Mouse (Mus musculus): ENCODE data around the gene Ubqln1.

The Ubqln1 gene

DNA sequence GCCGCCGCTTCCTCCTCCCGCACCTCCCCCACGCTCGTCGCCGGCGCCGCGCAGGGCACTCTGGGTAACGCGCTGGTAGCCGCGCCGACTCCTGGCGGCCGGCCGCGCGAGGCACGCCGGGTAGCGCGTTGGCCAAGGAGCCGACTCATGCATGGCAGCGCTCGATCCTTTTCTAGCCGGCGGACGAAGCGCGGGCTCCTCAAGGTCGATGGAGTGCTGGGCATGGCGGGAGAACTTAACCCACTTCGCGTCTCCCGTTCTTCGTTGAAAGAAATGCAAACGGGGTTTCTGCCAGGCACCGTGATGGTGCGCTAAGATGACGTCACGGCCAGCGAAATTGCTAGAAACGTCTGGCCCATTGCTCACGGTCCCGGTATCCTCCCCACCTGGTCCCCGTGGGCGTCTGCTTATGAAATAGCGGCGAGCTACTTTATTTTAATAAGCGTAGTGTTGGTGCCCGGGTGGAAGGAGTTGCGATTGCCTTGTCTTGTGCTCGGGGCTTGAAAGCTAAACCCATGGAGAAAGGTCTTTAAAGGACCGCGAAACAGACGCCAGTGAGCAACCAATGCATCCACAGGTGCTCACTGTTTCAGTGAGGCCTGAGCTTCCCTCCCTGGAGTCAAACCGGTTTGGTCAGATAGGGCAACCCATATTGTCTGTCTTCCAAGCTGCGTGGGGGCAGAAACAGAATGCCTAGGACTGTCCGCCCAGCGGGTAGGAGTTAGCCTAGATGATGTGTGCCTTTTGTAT is at the start of gene Ubqln1:
Gene Ubqln1, minus strand, starts transcription at position 62 of the 750 bp plus-strand sequence.
- peak; percentile 94 for DNase-seq (ENCODE audit: low read depth, low spot score)

DNA sequence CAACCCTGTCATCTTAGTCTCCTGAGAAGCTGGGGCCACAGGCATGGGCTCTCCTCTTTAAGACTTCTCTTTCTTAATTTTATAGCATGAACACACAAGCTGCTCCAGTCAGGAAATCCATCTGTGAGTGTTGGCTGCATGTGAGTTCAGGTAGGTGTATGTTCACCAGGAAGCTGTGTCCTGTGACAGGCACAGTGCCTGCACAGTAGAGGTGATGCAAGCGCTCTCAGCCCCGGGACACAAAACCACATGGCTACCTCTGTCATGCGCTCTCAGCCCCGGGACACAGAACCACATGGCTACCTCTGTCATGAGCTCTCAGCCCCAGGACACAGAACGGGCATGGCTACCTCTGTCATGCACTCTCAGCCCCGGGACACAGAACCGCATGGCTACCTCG is 48.1 kb upstream of the Ubqln1 start:
- no peak for DNase-seq (ENCODE audit: low read depth, low spot score)

DNA sequence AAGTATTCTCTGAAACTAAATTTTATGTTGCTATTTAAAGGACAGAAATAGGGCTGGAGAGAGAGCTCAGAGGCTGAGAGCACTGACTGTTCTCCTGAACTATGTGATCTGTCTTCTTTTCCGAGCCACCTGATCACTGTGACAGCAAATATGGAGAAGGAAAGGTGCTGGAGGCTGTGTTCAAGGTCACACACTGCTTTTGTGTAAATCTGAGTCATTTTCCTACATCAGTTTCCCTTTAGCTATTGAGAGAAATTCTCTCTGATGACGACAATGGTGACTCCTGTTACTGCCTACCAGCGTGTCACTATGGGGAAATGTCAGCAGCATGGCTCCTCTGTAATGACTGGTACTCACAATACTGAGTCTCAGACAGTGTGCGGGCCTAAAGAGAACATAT is 46.2 kb upstream of the Ubqln1 start:
- no peak for DNase-seq (ENCODE audit: low read depth, low spot score)

DNA sequence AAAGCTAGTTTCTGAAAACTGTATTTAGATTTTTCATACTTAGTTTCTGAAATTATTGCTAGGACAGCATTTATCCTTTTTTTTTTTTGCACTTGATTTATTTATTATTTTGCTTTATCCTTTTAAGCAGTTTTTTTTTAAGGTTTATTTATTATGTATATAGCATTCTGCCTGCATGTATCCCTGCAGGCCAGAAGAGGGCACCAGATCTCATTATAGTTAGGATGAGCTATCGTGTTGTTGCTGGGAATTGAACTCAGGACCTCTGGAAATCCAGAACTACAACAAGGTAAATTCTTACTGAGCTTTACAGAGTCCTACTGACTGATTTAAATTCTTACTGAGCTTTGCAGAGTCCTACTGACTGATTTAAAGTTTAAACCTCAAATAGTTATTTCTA is 37.8 kb upstream of the Ubqln1 start:
- DNase-seq (ENCODE audit: low read depth, low spot score), result peak; percentile 19

DNA sequence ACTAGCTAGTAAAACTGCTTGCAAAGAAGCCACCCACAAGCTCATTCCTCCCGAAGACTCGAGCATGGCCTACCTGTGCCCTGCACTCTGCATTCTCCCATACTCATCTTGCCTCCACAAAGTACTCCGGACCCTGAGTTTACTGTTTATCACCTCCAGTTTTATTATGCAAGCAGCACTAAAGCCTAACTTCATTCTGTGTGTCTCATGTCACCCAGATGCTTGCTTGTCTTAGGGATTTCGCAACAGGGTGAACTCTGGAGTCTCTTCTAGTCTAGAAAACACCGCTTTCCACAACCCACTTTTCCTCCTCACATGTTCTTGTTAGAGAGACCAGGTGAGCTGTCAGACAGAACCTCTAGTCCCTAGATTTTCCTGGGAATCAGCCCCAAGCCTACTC is 33.5 kb upstream of the Ubqln1 start:
- no peak for DNase-seq (ENCODE audit: low read depth, low spot score)

DNA sequence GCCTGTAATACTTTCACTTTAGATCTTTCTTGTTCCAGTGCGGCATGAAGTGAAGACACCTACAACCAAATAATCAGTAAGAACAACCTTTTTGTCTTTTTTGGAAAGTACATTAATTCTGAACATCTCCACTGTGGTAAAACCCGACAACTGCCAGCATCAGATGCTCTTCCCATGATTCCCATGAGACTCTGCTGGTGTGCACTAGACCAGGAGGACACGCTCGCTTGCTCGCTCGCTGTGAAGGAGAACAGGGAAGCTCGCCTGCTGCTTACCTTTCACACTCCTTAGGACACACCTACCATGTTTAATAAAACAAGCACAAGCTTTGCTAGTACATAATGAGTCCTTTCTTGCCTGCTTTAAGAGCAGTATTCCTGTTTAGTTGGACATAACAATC is 21.1 kb upstream of the Ubqln1 start:
- no peak for DNase-seq (ENCODE audit: low read depth, low spot score)

DNA sequence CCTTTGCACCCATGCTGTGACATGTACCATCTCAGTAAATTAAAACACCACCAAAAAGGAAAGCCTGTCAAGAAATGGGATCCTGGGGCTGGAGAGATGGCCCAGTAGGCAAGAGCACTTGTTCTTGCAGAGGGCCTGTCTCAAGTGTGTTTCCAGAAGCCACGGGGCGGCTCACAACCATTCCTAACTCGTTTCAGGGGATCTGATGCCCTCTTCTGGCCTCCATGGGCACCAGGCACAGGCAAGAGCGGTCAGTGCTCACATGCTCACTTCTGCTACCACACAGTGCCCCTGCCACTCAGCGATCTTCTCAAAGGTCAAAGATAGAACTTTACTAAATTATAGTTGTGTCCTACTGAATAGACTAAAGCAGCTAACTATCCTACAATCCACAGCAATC is 17.2 kb upstream of the Ubqln1 start:
- DNase-seq (ENCODE audit: low read depth, low spot score), result peak; percentile 60

DNA sequence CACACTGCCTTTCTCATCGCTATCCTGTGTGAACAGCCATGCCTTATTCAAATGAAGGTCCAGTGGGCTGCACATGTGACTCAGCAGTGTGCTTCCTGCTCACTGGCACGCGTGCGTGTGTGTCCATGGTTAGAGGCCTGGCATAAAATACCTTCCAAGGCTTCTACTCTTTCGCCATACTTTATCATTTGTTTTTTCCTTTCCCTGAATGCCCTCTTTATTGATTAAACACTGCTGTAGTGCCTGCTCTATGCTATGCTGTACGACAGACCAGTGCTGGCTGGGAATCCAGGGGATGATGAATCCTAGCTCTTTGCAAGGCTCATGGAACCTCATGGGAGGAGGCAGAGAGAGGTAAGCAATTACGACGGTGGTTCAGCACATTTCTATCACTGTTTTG is 16.6 kb upstream of the Ubqln1 start:
- no peak for DNase-seq (ENCODE audit: low read depth, low spot score)

DNA sequence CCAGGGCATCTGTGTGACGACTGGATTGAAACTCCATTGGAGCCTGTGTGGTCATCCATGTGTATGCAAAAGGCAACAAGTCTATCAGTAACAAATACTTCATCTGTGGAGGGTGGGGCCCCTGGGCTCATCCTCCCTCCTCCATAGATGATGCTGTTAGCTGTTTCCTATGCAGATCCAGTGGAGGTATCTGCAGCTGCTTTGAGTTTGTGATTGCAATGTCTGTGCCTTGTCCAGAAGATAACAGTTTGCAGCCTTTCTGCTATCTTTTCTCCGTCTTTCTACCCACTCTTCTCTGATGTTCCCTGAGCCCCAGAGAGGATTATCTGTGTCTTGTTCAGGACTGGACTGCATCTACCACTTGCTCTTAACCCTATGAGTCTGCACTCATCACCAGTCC is 13.2 kb upstream of the Ubqln1 start:
- DNase-seq (ENCODE audit: low read depth, low spot score), result no peak

DNA sequence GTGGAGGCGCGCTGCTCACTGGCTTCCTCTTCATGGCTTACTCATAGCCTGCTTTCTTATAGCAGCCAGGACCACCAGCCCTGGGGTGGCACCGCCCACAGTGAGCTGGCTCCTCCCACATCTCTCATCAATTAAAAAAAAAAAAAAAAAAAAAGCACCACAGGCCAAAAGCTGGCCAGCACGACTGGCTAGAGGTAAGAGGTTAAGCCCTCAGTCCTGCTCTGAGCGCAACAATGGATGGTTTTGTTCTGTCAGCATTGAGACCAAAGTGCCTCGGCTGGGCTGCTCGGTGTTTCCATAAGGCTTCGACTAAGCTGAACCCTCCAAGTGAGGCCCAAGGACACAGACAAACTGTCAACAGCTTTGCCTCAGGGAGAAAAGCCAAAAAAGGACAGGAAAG is 10.2 kb upstream of the Ubqln1 start:
- DNase-seq (ENCODE audit: low read depth, low spot score), result no peak

DNA sequence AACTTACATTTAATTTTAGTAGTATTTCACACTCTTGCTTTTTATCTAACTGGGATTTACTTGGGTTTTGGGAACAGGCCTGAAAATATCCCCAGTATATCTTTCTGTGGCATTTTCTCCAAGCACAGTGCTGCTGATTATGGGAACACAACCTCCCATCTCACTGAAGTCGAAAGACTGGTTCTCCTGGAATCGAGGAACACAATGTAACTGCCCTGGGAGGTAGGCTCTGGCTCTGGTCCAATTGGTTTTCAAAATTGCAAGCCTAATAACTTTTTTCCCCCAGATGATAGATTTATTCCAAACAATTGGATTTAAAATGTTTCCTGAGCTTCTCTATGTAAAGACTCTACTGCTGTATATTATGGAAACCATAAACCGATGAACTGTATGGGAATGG is 4.8 kb upstream of the Ubqln1 start:
- DNase-seq (ENCODE audit: low read depth, low spot score), result no peak

DNA sequence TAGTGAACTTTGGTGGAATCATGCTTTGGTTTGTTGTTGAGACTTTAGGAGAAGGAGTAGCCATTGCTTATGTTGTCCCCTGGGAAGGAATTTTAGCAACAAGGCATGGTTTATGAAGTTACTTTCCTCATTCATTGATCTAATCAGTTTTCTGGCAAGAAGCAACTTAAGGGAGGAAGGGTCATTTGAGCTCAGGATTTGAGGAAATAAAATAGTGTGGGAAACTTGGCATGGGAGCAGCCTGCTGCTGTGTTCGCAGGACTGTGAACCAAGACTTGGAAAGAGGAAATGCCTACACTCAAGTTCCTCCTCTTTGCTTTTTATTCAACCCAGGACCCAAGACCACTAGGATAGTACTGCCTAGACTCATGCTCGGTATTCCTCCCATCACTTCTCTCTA is 2.1 kb upstream of the Ubqln1 start:
- no peak for DNase-seq (ENCODE audit: low read depth, low spot score)

DNA sequence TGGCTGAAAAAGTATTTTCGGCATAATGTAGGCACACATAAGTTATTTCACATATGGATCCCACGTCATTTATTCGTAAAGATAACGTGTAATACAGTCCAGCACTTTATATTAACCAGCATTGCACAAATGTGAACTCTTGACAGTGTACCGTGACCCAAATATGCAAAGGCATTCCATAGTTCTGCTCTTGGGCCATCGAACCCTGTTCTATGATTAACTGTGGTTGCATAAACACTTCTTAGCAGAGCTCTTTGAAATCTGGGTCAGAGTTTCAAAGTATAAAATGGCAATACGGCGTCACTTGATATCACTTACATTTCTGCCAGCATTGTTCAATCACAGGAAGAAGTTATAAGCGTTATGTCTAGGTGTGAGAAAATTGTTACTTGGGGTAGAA is 942 bp upstream of the Ubqln1 start:
- no peak for DNase-seq (ENCODE audit: low read depth, low spot score)

DNA sequence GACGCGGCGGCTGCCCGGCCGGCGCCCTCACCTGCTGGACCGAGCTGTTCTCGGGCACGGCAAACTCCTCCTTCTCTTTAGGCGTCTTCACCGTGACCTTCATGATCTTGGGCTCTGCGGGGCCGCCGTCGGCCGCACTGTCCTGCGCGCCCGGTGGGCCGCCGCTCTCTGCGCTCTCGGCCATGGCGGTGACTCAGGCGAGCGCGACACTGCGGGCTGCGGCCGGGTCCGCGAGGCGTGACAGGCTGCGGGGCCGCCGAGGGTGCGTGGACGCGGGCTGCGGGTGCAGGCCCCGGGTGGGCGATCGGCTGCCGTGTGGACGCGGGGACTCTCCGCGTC is 231 bp downstream of the Ubqln1 start:
- DNase-seq (ENCODE audit: low read depth, low spot score), result no peak

DNA sequence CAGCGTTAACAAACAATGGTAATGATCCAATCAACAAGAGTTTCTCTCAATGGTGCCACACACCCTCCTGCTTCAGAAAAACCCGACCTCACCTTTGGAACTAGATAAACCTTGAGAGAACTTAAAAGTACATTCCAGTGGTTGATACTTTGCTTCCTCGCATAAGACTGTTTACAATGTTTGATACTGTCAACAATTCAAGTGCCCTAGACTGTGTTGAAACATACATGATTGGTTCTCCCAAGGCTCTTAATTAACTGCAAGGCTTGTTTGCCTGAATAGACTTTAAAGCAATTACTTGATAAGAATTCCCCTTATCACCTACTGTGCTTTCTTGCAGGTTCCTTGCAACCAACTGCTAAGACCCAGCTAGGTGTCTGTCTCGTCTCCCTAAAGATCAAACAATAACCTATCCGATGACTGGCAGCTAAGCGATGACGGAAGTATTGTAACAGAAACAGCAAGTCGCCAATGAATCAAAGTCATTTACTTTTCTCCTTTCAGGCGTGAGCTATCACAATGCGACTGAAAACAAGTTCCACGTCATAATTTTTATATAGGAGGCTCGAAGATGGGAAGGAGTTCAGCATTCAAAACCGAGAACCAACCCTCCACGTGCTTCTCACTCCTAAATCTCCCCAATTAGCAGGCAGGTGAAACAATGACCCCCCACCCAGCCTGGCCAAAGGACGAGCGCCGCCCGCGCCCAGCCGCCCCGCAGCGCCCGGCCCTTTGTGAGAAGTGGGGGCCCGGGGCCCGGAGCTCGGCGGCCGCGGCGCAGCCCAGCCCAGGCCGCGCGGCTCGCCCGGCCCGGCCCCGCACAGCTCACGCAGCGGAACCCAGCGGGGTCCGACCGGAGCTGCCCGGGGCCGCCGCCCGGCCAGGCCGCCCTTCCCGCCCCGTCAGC is 854 bp downstream of the Ubqln1 start:
- DNase-seq (ENCODE audit: low read depth, low spot score), result peak; percentile 69

DNA sequence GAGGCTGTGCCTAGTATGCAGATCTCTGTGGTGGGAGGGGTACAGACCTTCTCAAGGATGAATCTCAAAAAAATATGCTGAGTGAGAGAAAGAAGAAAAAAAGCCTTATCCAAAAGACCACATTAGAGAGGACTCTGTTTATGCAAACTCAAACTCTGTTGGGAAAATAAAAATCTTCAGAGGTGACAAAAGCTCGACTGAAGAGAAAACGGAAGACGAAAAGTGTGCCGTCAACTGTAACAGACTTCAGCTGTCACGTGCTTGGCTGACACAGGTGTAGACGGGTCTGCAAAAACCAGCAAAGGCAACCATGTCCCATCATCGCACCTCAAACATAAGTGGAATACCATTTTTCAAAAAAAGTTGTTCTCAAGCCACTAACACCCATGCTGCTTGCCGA is 1.7 kb downstream of the Ubqln1 start:
- peak; percentile 78 for DNase-seq (ENCODE audit: low read depth, low spot score)

DNA sequence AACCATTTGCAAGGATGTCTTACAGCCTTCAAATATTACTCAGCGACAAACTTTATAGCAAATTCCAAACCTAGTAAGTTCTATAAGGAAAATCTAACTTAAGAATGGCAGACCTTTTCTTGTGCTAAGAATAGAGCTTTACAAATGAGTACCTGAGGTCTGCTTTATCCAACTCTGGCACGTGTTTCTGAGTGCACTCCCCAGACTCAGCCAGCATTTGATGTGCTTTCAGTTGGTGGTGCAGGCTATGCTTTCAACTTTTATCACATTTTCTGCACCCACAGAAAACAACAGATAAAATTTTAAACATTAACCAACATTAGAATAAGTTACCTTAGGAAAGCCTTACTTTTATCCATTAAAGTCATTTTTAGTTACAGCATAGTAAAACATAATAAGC is 2.9 kb downstream of the Ubqln1 start:
- DNase-seq (ENCODE audit: low read depth, low spot score), result no peak

DNA sequence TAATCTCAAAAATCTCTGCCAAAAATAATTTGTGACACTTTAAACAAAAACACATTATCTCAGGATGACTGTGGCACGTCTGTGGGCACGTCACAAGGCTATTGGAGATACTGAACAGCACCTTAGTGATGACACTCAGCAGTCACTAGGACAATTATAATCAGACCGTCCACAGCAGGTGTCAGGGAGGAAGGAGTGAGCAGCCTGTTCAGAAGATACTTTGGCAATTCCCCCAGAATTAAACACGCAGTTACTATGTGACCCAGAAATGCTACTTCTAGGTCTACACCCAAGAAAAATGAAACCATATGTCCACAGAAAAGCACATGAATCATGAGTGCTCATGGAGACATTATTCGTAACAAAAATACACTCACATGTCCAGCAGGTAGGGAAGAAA is 5.0 kb downstream of the Ubqln1 start:
- DNase-seq (ENCODE audit: low read depth, low spot score), result no peak

DNA sequence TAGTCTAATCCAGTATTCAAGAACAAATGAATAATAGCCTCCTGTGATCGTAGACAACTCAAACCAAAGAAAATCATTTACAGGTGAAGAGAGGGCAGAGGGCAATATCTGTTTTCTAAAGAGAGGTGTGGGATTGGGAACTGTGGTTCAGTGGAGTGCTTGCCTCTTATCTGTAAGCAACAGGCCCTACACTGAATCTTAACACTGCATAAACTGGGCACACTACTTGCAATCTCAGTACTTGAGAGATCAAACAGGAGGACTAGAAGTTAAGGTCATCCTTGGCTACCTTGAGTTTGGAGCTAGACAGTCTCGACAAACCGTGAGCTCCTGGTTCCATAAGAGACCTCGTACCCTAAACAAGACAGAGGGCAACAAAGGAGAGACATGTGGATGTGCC is 9.4 kb downstream of the Ubqln1 start:
- no peak for DNase-seq (ENCODE audit: low read depth, low spot score)

DNA sequence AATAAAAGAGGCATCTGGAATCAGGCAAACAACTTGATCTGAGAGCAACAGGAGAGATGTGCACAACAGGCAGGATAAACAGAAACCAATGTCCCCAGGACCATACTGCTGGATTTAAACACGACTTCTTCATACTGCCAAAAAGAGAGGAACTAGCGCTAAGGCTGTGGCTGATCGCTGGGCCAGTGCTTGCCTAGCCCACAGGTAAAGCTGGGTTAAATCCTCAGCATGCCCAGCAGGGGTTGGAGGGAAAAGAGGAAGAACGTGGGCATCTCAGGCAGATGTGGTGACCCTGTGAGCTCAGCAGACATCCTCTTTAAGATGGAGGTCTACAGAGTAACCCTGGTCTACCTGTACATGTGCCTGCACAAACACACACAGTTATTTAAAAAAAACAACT is 10.5 kb downstream of the Ubqln1 start:
- peak; percentile 56 for DNase-seq (ENCODE audit: low read depth, low spot score)

DNA sequence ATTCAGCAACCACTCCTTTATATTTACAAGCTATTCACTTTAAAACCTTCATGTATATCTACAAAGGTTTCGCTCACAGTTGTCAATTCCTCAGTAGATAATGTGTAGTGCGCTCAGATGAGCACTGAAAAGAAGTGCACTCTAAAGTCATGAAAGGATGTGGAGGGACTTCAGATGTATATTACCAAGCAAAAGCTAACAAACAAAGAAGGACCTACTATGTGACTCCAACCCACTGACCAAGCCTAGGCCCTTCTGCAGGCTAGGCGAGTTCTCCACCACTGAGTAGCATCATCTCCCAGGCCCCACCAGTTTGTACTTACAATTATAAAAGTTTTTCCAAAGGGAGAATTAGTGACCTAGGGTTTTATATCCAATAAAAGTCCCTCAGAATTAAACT is 11.3 kb downstream of the Ubqln1 start:
- no peak for DNase-seq (ENCODE audit: low read depth, low spot score)

DNA sequence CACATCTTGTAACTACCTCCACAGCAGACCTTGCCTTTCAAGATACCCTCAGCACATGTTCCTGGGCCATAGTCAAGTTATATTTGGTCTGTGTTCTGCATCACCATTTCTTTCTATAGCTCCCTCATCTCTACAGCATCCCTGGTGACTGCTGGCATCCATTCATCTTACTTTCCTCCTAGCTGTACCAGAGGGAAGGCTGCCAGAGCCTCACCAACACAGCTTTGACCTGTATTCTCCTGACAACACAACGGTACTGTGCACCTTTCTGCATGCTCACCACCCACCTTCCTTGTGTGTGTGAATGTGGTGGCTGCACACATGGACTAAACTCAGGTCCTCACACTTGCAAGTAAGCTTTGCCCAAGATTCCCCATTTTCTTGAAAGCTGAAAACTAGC is 12.6 kb downstream of the Ubqln1 start:
- no peak for DNase-seq (ENCODE audit: low read depth, low spot score)

DNA sequence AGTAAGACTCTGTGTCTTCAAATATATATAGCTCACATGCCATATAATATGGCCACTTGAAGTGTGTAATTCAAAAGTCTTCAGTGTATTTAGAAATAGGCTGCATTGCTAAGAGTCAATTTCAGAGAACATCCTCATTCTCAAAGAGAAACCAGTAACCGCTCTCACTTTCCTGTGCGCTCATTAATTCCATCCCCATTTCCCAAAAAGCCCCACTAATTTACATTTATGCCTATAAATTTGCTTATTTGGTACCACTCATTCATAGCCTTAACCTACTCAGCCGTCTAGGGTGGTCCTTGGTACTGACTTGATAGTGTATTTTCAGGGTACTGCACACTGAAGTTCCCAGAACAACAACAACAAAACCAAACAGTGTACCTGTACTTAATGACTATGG is 13.5 kb downstream of the Ubqln1 start:
- peak; percentile 38 for DNase-seq (ENCODE audit: low read depth, low spot score)

Measured in A20 (cell line).